Mouse (Mus musculus) lung, postnatal 0 days (tissue): Measurements from ENCODE around the gene Dock9.

Experiments
- CTCF ChIP-seq: IDR thresholded peaks from 2 replicates; pipeline ENCODE4 v1.5.1; 2016; ENCODE audit warnings: antibody characterized with exemption, mild to moderate bottlenecking
- EP300 ChIP-seq: IDR thresholded peaks from 2 replicates; pipeline ENCODE4 v1.6.1; 2016; ENCODE audit warnings: antibody characterized with exemption, mild to moderate bottlenecking, control low read depth

- TF ChIP-seq CTCF (no peak), EP300 (no peak)
Measured at GRCm38 (mm10) chr14:121545551-121546331, 251.9 kb downstream of the Dock9 start.
